9 mouse cellular contexts compared by ENCODE assay signal in the genomic region with DNA sequence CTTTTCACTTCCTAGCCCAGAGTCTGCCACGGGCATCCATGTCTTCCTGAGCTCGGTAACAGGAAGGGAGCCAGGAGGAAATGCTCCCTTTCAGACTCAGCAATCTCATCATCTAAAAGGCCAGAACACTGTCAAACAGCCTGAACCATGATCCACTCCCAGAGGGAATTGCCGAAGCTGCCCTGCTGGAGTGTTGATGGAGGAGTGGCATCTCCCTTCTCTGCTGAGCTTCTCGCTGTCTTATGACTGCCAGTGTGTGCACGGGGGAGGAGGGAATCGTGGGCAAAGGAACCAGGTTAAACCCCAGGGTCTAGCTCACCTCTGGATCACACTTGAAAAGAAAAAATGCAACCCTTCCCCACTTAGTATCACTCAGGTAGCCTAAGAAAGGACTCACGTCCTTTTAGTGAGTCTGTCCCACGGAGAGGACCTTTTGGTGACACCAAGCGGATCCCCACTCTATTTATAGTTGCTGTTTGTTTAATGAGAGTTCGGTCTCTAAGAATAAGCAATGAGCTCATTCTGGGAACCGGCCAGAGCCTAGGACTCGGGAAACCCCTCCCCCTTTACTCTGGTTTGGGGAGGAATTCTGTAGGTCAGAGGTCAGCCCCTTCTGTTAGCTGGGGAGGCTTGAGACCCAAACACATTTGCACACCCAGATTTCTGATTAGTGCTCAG.
A peak's percentile ranks its signal among the peaks of the same experiment; 100 is the strongest.
DNase-seq lines count a peak whose midpoint lies in the region; ATAC-seq and TF ChIP-seq lines count a peak whose summit lies in the region.
"Had no signal": no experiment of that assay in that cellular context is flagged by ENCODE, and none has a peak within 500 bp of the region (broad histone marks: within the 10 kb centered on the region; RNA-seq: fewer than 3 reads in every experiment).

No protein-coding gene starts in this region.

- TF ChIP-seq CTCF in cortical plate, adult 2 months (IDR thresholded peaks at IDR 0.05; ENCODE audit: extremely low read depth, insufficient read depth, low read length): no peak
- TF ChIP-seq CTCF in heart, postnatal 0 days (IDR thresholded peaks at IDR 0.05; ENCODE audit: low read depth): no peak

- H3K9me3 ChIP-seq in heart, postnatal 0 days (replicated peaks; ENCODE audit: control insufficient read depth, low read length): no peaks in the 10 kb centered on the region
- H3K9me3 ChIP-seq in liver, embryonic 15.5 days (replicated peaks): no peaks in the 10 kb centered on the region
- H3K9me3 ChIP-seq: forebrain, embryonic 15.5 days had no signal

- H3K36me3 ChIP-seq in heart, postnatal 0 days (replicated peaks; ENCODE audit: control insufficient read depth, insufficient read depth, low read length): no peaks in the 10 kb centered on the region
- H3K36me3 ChIP-seq in liver, embryonic 15.5 days (replicated peaks): no peaks in the 10 kb centered on the region
- H3K36me3 ChIP-seq: forebrain, embryonic 15.5 days had no signal

- DNase-seq in Muller cell, postnatal 12 days (ENCODE audit: inconsistent ontology term): peak; percentile 66
- peak; percentile 91 for DNase-seq in heart, postnatal 0 days (ENCODE audit: low spot score)
- DNase-seq in right cerebral cortex, adult 18-20 months: no peak
- DNase-seq in right cerebral cortex, postnatal 36 days (ENCODE audit: low spot score in 2 of 2): no peak
- DNase-seq in cerebellum, adult 9-10 months: no peak
- DNase-seq in spleen, adult 18-20 months: no peak

- peak overlapping the region; percentile 37 for H3K4me2 ChIP-seq in heart, postnatal 0 days (ENCODE audit: low read depth, low read length)
- no peak overlapping the region for H3K4me2 ChIP-seq in liver, embryonic 15.5 days
- H3K4me2 ChIP-seq: forebrain, embryonic 15.5 days had no signal

- no peak overlapping the region for H3K4me3 ChIP-seq in cortical plate, adult 2 months (ENCODE audit: insufficient read depth, low read length)
- no peak overlapping the region for H3K4me3 ChIP-seq in heart, postnatal 0 days (ENCODE audit: low read depth, low read length)
- no peak overlapping the region for H3K4me3 ChIP-seq in liver, embryonic 15.5 days (replicated peaks)
- H3K4me3 ChIP-seq: forebrain, embryonic 15.5 days had no signal

- no peak overlapping the region for H3K27ac ChIP-seq in cortical plate, adult 2 months (ENCODE audit: insufficient read depth, low read length)
- H3K27ac ChIP-seq in heart, postnatal 0 days (ENCODE audit: low read depth): peak overlapping the region; percentile 88
- peak overlapping the region; percentile 20; the same call in 1 of the 2 replicates for H3K27ac ChIP-seq in liver, embryonic 15.5 days (replicated peaks)
- H3K27ac ChIP-seq: forebrain, embryonic 15.5 days had no signal

- ATAC-seq in heart, postnatal 0 days (ENCODE audit: insufficient read depth, low read depth): peak; percentile 79
- ATAC-seq in liver, embryonic 15.5 days (ENCODE audit: insufficient read depth): no peak
- ATAC-seq: forebrain, embryonic 15.5 days had no signal

- WGBS in heart, postnatal 0 days: 4% methylated on average over 12 of the region's 12 CpGs
- WGBS in liver, embryonic 15.5 days (ENCODE audit: insufficient replicate concordance): 35% methylated on average over 12 of the region's 12 CpGs

- no peaks in the 10 kb centered on the region for H3K27me3 ChIP-seq in heart, postnatal 0 days (ENCODE audit: control insufficient read depth, insufficient read depth, low read length)
- H3K27me3 ChIP-seq in liver, embryonic 15.5 days: no peaks in the 10 kb centered on the region
- H3K27me3 ChIP-seq: forebrain, embryonic 15.5 days had no signal

- H3K4me1 ChIP-seq in cortical plate, adult 2 months (ENCODE audit: control insufficient read depth, insufficient read depth, low read length): peaks cover 10% of the 10 kb centered on the region
- peaks cover 45% of the 10 kb centered on the region for H3K4me1 ChIP-seq in heart, postnatal 0 days (ENCODE audit: control insufficient read depth, insufficient read depth)
- no peaks in the 10 kb centered on the region; the same call in 1 of the 2 replicates for H3K4me1 ChIP-seq in liver, embryonic 15.5 days (replicated peaks)
- H3K4me1 ChIP-seq: forebrain, embryonic 15.5 days had no signal

- 0 out of 2 replicates have a peak, but pooled peaks have one; percentile 24 for TF ChIP-seq POLR2A in cortical plate, adult 2 months (IDR thresholded peaks at IDR 0.05; ENCODE audit: extremely low read depth, insufficient read depth, low read length)

- TF ChIP-seq EP300 in heart, postnatal 0 days (IDR thresholded peaks at IDR 0.05; ENCODE audit: low read depth): 0 out of 2 replicates have a peak, but pooled peaks have one; percentile 58

- H3K9ac ChIP-seq in heart, postnatal 0 days (replicated peaks; ENCODE audit: low read depth, low read length): peak overlapping the region; percentile 45; the same call in 1 of the 2 replicates
- H3K9ac ChIP-seq in liver, embryonic 15.5 days: no peak overlapping the region
- H3K9ac ChIP-seq: forebrain, embryonic 15.5 days had no signal

Comparison
In these comparisons a context has a peak if more than half of its experiments do, and no peak if none do; other contexts are left out.
1. DNase-seq: peak in Muller cell, postnatal 12 days (single experiment) and heart, postnatal 0 days (single experiment); none in right cerebral cortex, adult 18-20 months (single experiment), right cerebral cortex, postnatal 36 days (0 of 2), cerebellum, adult 9-10 months (single experiment) and spleen, adult 18-20 months (0 of 2).